Mouse (Mus musculus): ENCODE measurements at regions not wholly inside any gene's neighbourhood (a gene's known extent, or its start where the extent isn't known, plus 50 kb on each side); places are given as distances from the start of the nearest gene placed in this dataset.
A peak's percentile ranks its signal among the peaks of the same experiment; 100 is the strongest.

DNA sequence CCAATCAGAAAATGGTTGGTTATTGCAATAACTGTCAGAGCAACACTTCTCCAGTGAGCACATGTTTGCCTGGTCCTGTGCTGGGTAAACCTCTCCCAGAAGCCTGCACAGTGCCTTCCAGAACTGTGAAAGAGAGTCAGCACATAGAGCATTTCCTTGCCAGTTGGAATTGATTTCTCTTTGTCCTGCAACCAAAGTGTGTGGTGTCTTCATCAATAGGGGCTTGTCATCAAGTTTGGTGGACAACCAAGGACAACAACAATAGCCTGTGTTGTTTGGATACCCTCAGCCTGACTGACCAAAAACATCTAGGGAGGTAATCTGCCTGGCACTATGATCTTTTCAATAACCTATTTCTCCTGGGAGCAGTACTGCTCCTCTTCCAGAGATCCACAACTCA is 108.6 kb upstream of the Stard3nl start:
- Histone ChIP-seq H3K79me2 (ENCODE audit: control insufficient read depth, insufficient read depth) (no peaks in the 10 kb centered on the region), H3ac (ENCODE audit: control insufficient read depth, insufficient read length) (no peak overlapping the region), H3K27me3 (ENCODE audit: control insufficient read depth, insufficient read depth, insufficient read length) (no peaks in the 10 kb centered on the region), H3K4me3 (no peak overlapping the region), H3K4me2 (ENCODE audit: low read depth) (no peak overlapping the region), H3K36me3 (ENCODE audit: control insufficient read depth, insufficient read depth) (no peaks in the 10 kb centered on the region)
- TF ChIP-seq POLR2A (IDR thresholded peaks at IDR 0.05; ENCODE audit: insufficient read length, low read depth) (no peak), REST (IDR thresholded peaks at IDR 0.05; ENCODE audit: insufficient read depth, insufficient read length) (no peak), CEBPB (IDR thresholded peaks at IDR 0.05; ENCODE audit: insufficient read depth, poor library complexity, severe bottlenecking) (no peak)

DNA sequence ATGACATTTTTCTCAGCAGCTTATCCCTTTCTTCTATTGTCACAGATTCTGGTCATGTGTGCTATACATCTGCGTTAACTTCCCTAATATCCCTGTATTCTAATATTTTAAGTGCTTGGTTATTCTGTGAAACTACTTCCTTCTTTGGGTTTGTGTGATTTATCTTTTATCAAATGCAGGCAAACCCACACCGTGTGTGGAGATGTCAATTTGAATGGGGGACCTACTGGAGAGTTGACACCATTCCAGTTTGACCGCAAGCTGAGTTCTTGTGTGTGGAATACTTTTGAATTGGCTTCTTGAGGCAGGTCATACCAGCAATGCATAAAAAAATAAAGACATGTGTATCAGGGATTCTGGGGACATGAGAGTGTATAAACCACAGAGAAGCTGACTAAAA is 86.6 kb upstream of the Stard3nl start:
- Histone ChIP-seq H3K27me3 (ENCODE audit: control insufficient read depth, insufficient read depth, insufficient read length) (no peaks in the 10 kb centered on the region), H3K4me2 (ENCODE audit: low read depth) (no peak overlapping the region), H3K79me2 (ENCODE audit: control insufficient read depth, insufficient read depth) (no peaks in the 10 kb centered on the region), H3ac (ENCODE audit: control insufficient read depth, insufficient read length) (no peak overlapping the region), H3K36me3 (ENCODE audit: control insufficient read depth, insufficient read depth) (no peaks in the 10 kb centered on the region), H3K4me3 (no peak overlapping the region)
- no peak for TF ChIP-seq SRF (IDR thresholded peaks at IDR 0.05; ENCODE audit: control insufficient read depth, insufficient read length, low read depth)
- TF ChIP-seq TCF12 (IDR thresholded peaks at IDR 0.05; ENCODE audit: insufficient read depth, poor library complexity, severe bottlenecking), result no peak
- TF ChIP-seq POLR2A (IDR thresholded peaks at IDR 0.05; ENCODE audit: insufficient read length, low read depth), result no peak
- no peak for TF ChIP-seq POLR2AphosphoS2 (IDR thresholded peaks at IDR 0.05; ENCODE audit: insufficient read length, low read depth)
- TF ChIP-seq E2F4 (IDR thresholded peaks at IDR 0.05; ENCODE audit: insufficient read depth), result no peak
- TF ChIP-seq CEBPB (IDR thresholded peaks at IDR 0.05; ENCODE audit: insufficient read depth, poor library complexity, severe bottlenecking), result no peak

DNA sequence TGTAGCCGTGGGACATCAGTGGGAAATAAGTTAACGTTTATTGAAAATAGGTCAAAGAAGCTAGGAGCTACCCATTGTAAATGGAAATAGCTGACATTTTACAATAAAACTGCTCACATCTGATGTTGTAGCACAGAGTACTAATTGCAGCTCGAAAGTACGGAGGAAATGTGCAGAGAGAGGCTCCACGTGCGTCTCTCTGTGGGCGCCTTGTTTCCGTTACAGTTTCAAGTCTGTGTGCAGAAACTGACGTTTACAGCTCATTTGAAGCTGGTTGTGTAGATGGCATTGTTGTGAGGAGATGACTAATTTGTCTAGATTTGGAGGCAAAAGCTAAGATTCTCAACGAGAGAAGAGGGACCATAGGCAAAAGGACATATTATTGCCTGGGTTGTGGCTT is 78.4 kb upstream of the Stard3nl start:
- Histone ChIP-seq H3ac (ENCODE audit: control insufficient read depth, insufficient read length) (no peak overlapping the region), H3K4me2 (ENCODE audit: low read depth) (no peak overlapping the region), H3K36me3 (ENCODE audit: control insufficient read depth, insufficient read depth) (no peaks in the 10 kb centered on the region), H3K27me3 (ENCODE audit: control insufficient read depth, insufficient read depth, insufficient read length) (no peaks in the 10 kb centered on the region), H3K4me3 (no peak overlapping the region), H3K79me2 (ENCODE audit: control insufficient read depth, insufficient read depth) (no peaks in the 10 kb centered on the region)
- TF ChIP-seq MAX (IDR thresholded peaks at IDR 0.05; ENCODE audit: low read depth), result no peak
- TF ChIP-seq MYOD1 (IDR thresholded peaks at IDR 0.05; ENCODE audit: control insufficient read depth in 1 of 3, insufficient read length in 2 of 3, low read depth in 2 of 3), result no peak
- TF ChIP-seq REST (IDR thresholded peaks at IDR 0.05; ENCODE audit: insufficient read depth, insufficient read length), result no peak
- TF ChIP-seq POLR2AphosphoS2 (IDR thresholded peaks at IDR 0.05; ENCODE audit: insufficient read length, low read depth), result no peak
- TF ChIP-seq MYOG (IDR thresholded peaks at IDR 0.05; ENCODE audit: control insufficient read depth in 1 of 3, insufficient read depth in 1 of 3, insufficient read length in 2 of 3, low read depth in 2 of 3), result no peak
- no peak for TF ChIP-seq TCF12 (IDR thresholded peaks at IDR 0.05; ENCODE audit: insufficient read depth, poor library complexity, severe bottlenecking)
- no peak for TF ChIP-seq SRF (IDR thresholded peaks at IDR 0.05; ENCODE audit: control insufficient read depth, insufficient read length, low read depth)
- TF ChIP-seq E2F4 (IDR thresholded peaks at IDR 0.05; ENCODE audit: insufficient read depth), result no peak

DNA sequence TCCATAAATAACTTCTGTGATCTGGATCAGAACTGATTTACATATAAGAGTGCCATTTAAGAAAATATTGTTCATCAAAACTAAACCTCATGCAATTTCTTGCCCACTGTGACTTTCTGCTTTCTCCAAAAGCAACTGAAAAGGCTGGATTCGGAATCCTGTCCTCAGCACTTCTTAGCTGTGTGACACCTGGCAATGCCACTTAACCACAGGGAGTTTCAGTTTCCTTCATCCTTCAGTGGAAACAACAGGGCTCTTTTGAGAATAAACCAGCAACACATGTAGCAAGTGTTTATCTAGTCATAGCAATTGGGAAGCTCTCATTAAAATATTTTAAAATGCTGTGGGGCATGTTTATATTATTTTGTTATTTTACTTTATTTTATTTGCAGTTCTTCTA is 75.1 kb upstream of the Stard3nl start:
- H3K79me2 ChIP-seq (ENCODE audit: control insufficient read depth, insufficient read depth), result no peaks in the 10 kb centered on the region
- H3K36me3 ChIP-seq (ENCODE audit: control insufficient read depth, insufficient read depth), result no peaks in the 10 kb centered on the region
- no peak overlapping the region for H3K4me3 ChIP-seq
- H3K4me2 ChIP-seq (ENCODE audit: low read depth), result no peak overlapping the region
- H3K27me3 ChIP-seq (ENCODE audit: control insufficient read depth, insufficient read depth, insufficient read length), result no peaks in the 10 kb centered on the region
- no peak overlapping the region for H3ac ChIP-seq (ENCODE audit: control insufficient read depth, insufficient read length)
- TF ChIP-seq CEBPB (IDR thresholded peaks at IDR 0.05; ENCODE audit: insufficient read depth, poor library complexity, severe bottlenecking) (no peak), POLR2A (IDR thresholded peaks at IDR 0.05; ENCODE audit: insufficient read length, low read depth) (no peak), MYOD1 (IDR thresholded peaks at IDR 0.05; ENCODE audit: control insufficient read depth in 1 of 3, insufficient read length in 2 of 3, low read depth in 2 of 3) (no peak), MAX (IDR thresholded peaks at IDR 0.05; ENCODE audit: low read depth) (no peak), MYOG (IDR thresholded peaks at IDR 0.05; ENCODE audit: control insufficient read depth in 1 of 3, insufficient read depth in 1 of 3, insufficient read length in 2 of 3, low read depth in 2 of 3) (no peak), USF1 (IDR thresholded peaks at IDR 0.05; ENCODE audit: low read depth) (no peak), TCF12 (IDR thresholded peaks at IDR 0.05; ENCODE audit: insufficient read depth, poor library complexity, severe bottlenecking) (no peak), SRF (IDR thresholded peaks at IDR 0.05; ENCODE audit: control insufficient read depth, insufficient read length, low read depth) (no peak), TCF3 (IDR thresholded peaks at IDR 0.05; ENCODE audit: insufficient read length, low read depth) (no peak), REST (IDR thresholded peaks at IDR 0.05; ENCODE audit: insufficient read depth, insufficient read length) (no peak)

DNA sequence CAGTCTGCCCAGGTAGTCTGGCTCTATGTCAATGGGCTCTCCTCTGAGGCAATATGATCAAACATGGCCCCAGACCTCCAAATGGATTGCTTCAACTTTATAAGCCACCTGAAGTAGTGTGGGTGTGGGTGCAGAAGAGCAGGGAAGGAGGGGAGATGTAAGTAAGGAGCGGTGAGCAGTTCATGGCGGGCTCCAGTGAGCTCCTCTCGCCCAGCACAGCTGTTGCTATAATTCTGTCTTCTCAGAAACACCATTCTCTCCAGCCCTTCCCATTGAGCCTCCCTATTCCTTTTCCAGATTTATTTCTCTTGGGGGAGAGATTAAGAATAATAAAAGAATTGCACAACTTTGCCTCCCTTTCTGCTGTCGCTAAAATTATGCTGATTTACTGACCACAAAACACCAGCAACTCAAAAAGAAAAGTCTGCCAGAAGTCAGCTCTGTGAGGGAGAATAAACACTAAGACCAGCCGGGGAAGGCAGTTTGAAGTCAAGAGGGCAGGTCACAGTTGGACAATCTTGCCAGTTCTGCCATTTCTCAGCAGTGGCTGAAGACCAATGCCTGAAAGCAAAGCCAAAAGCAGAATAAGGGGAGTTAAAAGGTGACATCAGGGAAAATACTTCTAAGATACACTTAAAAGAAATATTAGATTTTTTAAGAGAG is 71.3 kb upstream of the Stard3nl start:
- TF ChIP-seq MAX (IDR thresholded peaks at IDR 0.05; ENCODE audit: low read depth) (no peak), CEBPB (IDR thresholded peaks at IDR 0.05; ENCODE audit: insufficient read depth, poor library complexity, severe bottlenecking) (peak; percentile 48; the same call in 1 of the 2 replicates)
- H3K79me2 ChIP-seq (ENCODE audit: control insufficient read depth, insufficient read depth), result no peaks in the 10 kb centered on the region
- H3K36me3 ChIP-seq (ENCODE audit: control insufficient read depth, insufficient read depth), result no peaks in the 10 kb centered on the region
- no peak overlapping the region for H3K4me2 ChIP-seq (ENCODE audit: low read depth)
- no peak overlapping the region for H3K4me3 ChIP-seq
- H3ac ChIP-seq (ENCODE audit: control insufficient read depth, insufficient read length), result no peak overlapping the region
- H3K27me3 ChIP-seq (ENCODE audit: control insufficient read depth, insufficient read depth, insufficient read length), result no peaks in the 10 kb centered on the region

Data from myocyte (in vitro differentiated cells).